Mouse (Mus musculus) gastrocnemius, adult 8-10 months (tissue): ENCODE measurements around the gene Ogfod3. TPM values are rescaled to one million over a fixed set of nuclear protein-coding genes. Genes with fewer than 3 reads are reported as not detected.

Experiments used
- DNase-seq, 2 experiments: peaks; one replicate each; pipeline ENCODE4 v3.0.0; 2022; ENCODE audit warnings: low spot score in 2 of 2
- total RNA-seq, 4 experiments: library from RNA; stranded (reverse); gene quantifications; 2 replicates each; pipeline ENCODE4 v1.2.4; 2022

Gene Ogfod3
- 10 to 100 TPM; 10.2 to 13.4 (median 10.9) TPM for total RNA-seq

GRCm38 (mm10) chr11:121204161-121205006, at the start of gene Ogfod3, which contains the start of gene Hexdc:
Gene Ogfod3, minus strand, starts transcription at chr11:121204711.
Gene Hexdc, plus strand, starts transcription at chr11:121204433.
- DNase-seq, result peak; percentile 87 to 93

DNA sequence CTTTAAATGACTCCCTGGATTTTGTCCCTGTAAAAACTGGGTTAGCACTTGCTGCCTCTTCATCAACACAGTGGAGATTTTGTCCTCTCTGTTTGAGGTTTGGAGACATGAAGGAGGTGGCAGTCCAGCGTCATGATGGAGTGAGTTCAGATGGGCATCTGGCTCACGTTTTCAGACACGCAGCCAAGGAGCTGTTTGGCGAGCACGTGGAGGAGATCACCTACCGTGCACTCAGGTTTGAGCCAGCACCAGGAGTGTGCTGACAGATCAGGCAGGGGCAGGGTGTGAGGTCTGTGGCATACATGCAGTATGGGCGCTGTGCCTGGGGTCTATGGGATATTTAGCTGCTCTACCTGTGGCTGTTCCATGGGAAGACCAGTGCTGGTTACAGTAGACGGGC, 45.7 kb upstream of the Ogfod3 start:
- DNase-seq, result no peak

DNA sequence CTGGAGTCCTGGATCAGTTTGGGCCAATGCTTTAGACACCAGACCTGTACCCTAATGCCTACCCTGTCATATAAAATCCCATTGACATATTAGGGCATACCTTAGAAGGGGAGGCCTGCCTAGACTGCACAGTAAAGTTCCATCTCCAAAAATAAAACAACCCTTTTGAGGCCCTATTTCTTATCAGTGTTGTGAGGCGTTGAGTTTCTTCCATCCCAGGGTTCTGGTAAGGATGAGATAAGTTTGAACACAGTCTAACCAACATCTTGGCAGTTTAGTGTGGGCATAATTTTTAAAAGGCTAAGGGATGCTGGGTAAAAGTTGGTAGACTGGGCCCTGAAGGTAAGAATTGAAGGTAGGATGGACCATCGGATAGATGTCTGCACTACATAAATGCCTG, 35.2 kb upstream of the Ogfod3 start:
- DNase-seq, result no peak

DNA sequence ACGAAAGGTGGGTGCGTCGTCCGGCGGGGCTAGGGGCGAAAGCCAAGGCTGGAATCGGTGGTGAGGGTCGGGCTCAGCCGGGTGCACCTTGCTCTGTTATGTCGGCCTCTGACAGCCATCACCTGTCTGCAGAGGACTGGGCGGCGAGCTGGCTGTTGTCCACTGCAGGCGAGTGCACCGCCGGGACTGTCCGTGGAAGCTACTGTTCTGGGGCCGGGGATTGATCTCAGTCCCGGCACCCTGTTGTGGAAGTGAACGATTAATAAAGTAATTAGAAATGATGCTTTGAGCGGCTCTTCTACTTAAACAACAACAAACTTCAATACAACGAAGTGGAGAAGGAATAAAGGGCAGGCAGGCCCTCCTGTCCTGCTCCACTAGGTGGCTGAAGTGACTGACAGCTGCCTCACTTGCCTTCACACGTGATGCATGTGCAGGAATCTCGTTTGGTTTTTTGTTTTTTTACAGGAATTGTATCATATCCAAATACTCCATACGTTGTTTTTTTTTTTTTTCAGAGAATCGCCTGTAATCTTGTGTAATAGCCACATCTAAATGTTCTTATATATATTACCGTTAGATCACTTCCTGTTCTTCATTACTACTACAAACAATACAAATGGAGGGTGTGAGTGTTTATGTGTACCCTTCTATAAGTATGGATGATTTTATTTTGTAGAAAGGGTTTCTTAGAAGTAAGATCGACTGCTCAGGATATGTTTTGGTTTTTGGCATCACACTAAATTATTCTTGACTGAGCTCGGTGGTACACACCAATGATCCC, 33.0 kb upstream of the Ogfod3 start:
- DNase-seq, result no peak

DNA sequence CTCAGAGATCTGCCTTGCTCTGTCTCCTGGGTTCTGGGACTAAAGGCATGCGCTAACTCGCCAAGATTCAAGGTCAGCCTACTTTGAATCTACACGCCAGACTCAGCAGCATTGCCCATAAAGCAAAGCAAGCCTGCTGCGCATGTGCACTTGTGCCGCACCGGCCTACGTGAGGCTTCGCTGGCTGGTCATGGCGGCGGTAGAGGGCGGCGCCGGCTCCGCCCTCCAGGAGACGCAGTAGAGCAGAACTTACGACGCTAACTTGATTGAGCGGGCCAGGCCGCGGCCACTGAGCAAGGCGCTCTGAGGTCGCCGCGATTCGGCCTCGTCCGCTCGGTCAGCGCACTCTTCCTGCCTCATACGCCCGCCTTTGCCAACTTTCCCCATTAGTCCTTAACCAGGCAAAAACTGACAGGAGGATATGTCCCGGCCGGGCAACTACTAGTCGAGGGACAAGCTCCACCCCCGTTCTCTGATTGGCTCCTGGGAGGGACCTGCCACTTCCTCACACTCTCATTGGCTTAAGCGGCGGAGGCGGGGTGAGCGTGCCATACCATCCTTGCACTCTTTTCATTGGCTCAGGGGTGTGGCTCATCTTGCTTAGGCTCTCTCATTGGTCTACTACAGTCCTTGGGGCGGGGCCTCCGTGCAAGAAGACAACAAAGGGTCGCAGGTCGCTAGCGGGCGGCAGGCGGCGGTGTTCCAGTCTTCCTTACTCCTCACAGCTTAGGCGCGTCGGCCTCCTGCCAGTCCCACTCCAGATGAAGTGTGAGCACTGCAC, 32.2 kb upstream of the Ogfod3 start, which contains the start of gene Narf:
Gene Narf, plus strand, starts transcription at position 690 of the 781 bp plus-strand sequence.
- DNase-seq, result peak; percentile 99 to 100

- DNase-seq, result no peak
These were observed 31.1 kb upstream of the Ogfod3 start for GRCm38 (mm10) chr11:121235475-121236238.

DNA sequence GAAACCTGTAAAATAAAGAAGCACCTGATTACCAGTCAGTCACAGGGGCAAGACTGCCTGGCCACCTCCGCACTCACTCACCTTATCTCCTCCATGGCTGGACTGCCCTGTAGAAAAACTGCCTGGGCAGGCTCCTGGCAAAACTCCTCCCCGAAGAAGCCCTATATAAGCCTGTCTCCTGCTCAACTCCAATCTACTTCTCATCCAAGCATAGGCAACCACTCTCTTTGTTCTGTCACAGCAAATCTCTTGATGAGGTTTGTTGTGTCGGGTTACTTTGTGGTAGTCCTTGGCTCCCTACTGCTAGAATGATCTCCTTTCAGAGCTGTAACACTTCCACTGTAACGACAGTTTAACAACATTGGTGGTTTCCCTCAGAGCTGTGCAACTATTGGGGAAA, 28.2 kb upstream of the Ogfod3 start:
- DNase-seq, result no peak

GRCm38 (mm10) chr11:121231628-121232291, 27.2 kb upstream of the Ogfod3 start:
- no peak for DNase-seq

GRCm38 (mm10) chr11:121231191-121231590, 26.7 kb upstream of the Ogfod3 start:
- DNase-seq, result no peak

GRCm38 (mm10) chr11:121229018-121229439, 24.5 kb upstream of the Ogfod3 start, which contains the start of gene Cybc1:
Gene Cybc1, minus strand, starts transcription at chr11:121229322.
- peak; percentile 44 to 60 for DNase-seq

- DNase-seq, result no peak
These were observed 23.9 kb upstream of the Ogfod3 start for GRCm38 (mm10) chr11:121228129-121229017.

GRCm38 (mm10) chr11:121221321-121222010, 17.0 kb upstream of the Ogfod3 start:
- no peak for DNase-seq

DNA sequence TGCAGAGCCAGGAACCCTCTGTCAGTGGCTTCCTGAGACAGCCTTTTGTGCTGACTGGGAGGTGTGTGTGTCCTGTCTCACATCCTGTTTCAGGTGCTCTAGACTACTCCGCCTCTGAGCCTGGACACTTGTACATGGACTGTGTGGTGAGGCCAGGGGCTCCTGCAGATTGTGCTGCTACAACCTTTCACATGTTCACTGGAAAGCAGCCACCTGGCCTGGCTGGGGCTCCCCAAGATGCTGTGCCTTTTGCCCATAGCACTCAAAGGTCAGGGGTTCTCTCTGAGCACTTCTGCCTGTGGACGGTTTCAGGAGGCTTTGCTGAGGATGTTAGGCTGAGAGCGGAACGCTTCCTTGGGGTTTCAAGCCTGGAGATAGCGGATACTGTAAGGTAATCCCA, 16.3 kb upstream of the Ogfod3 start:
- no peak for DNase-seq

- no peak for DNase-seq
These were observed 15.3 kb upstream of the Ogfod3 start for GRCm38 (mm10) chr11:121219776-121220175.

GRCm38 (mm10) chr11:121216831-121217230, 12.3 kb upstream of the Ogfod3 start:
- peak; percentile 17 to 30 for DNase-seq

- no peak for DNase-seq
These were observed 701 bp downstream of the Ogfod3 start for GRCm38 (mm10) chr11:121203859-121204160.

DNA sequence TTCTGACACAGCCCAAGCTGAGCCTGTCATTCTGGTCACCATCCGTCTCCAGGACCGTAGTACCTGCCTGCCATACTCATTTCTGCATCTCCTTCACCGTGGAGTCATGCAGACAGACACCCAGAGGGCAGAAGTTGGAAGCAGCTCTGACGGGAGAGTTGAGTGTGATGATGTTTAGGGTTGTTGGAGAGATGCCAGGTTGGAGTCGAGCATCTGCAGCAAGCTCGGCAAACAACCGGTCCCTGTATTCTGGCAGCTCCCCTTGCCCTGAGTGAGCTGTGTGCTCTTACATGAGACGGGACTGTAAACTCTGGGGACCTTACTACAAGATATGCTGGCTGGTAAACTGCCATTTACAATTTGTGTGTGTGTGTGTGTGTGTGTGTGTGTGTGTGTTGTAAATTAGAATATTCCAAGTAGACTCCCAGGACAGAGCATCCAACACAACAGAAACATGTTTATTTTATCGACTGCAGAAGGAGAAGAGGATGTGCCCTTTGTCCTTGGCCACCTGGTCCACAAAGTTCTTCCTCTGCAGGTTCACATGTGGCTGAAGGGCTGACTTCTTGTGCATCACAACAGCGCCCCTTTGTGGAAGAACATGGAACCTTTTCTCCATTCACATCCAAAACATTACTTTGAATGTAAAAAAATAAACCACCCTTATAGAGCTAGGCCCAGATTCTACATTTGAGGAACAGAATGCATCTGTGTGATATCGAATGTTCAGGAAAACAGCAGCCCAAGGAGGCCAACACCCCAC, 2.9 kb downstream of the Ogfod3 start:
- DNase-seq, result no peak

DNA sequence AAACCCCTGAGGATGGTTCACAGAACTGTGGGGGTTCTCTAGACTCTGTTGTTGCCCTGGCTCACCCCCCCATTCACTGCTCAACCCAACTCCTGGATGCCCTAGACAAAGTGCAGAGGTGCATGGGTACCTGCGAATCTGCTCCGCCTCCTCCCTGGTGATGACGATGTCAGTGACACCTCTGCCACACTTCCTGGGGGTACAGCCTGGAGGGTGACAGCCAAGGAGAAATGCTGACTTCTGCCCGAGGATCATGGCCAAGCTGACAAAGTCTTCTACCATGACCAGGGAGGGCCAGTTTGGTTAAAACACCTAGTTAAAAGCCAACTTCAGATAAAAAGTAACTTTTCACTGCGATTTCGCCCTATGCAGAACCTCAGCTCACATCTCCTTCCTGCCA, 3.7 kb downstream of the Ogfod3 start:
- no peak for DNase-seq
